Mouse (Mus musculus): ENCODE data around the gene Sebox. TPM values are rescaled to one million over a fixed set of nuclear protein-coding genes. Genes with fewer than 3 reads are reported as not detected.

Gene Sebox
- polyA plus RNA-seq (2014; fragmentation: Nextera tagmentation; extraction: Ambion mirVana) = not detected in 2 replicates

DNA sequence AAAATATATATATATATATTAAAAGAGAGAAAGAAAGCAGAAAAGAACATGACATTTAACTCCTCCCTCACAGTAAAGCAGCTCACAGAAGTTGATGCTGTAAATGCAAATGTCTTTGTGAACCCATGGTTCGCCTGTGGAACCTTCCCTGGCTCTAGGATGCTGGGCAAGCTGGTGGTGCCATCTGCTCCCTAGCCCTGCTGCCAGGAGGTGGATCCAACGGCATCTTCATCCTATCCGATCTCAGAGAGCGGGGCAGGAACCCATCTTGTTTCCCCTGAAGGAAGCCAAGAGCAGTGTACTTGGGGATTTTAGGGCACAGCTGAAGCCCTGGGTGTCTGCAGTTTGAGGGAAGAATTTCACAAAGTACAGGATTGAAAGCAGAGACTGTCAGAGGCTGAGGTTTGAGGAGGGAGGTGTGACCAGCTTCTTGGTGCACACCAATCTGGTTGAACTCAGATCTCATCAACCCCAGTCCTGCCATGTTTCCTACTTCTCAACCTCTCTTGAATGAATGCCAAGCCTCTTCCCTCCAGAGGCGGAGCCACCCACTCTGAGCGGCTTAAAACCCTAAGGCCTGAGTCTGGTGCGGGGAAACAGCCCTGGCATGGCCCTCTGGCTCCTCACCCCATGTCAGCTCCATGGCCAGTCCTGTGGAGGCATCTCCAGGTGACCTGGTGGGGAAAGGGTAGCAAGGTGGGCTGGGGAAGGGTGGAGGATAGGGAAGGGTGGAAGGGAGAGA, at the start of gene Sebox:
Sebox (plus strand) TSS at position 539 of the 742 bp plus-strand sequence.
- Histone ChIP-seq H3K4me3 (ENCODE audit: low read depth, low read length) (no peak within 1 kb of the TSS), H3K4me1 (replicated peaks; ENCODE audit: control insufficient read depth, insufficient read depth, low read length) (no peaks in the 10 kb centered on the region), H3K27ac (ENCODE audit: low read depth, low read length) (no peak within 1 kb of the TSS), H3K36me3 (ENCODE audit: control insufficient read depth, insufficient read depth, low read length) (peaks cover 5% of the 10 kb centered on the region), H3K4me2 (ENCODE audit: low read depth, low read length, severe bottlenecking) (no peak within 1 kb of the TSS), H3K9me3 (ENCODE audit: control insufficient read depth, low read length) (no peaks in the 10 kb centered on the region), H3K9ac (ENCODE audit: low read length) (no peak within 1 kb of the TSS), H3K27me3 (ENCODE audit: control insufficient read depth, insufficient read depth, low read length) (no peaks in the 10 kb centered on the region)
- no peak for DNase-seq (ENCODE audit: low spot score)
- whole genome bisulfite sequencing = 69% methylated on average over 7 of the region's 7 CpGs
- ATAC-seq (replicated peaks; ENCODE audit: low FRiP score) = no peak

DNA sequence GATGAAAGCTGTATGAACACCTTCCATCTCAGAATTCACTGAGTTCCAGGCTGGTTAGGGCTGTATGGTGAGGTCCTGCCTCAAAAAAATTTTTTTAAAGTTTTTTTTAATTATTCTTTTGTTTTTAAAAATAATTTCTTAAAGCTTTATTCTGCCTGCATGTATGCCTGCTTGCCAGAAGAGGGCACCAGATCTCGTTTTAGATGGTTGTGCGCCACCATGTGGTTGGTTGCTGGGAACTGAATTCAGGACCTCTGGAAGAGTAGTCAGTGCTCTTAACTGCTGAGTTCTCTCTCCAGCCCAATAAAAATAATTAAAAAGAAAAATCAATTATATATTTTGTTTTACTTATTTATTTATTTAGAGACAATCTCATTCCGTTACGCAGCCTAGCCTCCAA, 49.6 kb upstream of the Sebox start:
- Histone ChIP-seq H3K36me3 (ENCODE audit: control insufficient read depth, insufficient read depth, low read length) (no peaks in the 10 kb centered on the region), H3K4me2 (ENCODE audit: low read depth, low read length, severe bottlenecking) (no peak overlapping the region), H3K27me3 (ENCODE audit: control insufficient read depth, insufficient read depth, low read length) (no peaks in the 10 kb centered on the region), H3K4me1 (replicated peaks; ENCODE audit: control insufficient read depth, insufficient read depth, low read length) (no peaks in the 10 kb centered on the region), H3K9ac (ENCODE audit: low read length) (no peak overlapping the region), H3K9me3 (ENCODE audit: control insufficient read depth, low read length) (no peaks in the 10 kb centered on the region), H3K27ac (ENCODE audit: low read depth, low read length) (no peak overlapping the region), H3K4me3 (ENCODE audit: low read depth, low read length) (no peak overlapping the region)
- DNase-seq (ENCODE audit: low spot score) (peak; percentile 79), ATAC-seq (replicated peaks; ENCODE audit: low FRiP score) (no peak)
- 14% methylated on average over 4 of the region's 4 CpGs for WGBS

DNA sequence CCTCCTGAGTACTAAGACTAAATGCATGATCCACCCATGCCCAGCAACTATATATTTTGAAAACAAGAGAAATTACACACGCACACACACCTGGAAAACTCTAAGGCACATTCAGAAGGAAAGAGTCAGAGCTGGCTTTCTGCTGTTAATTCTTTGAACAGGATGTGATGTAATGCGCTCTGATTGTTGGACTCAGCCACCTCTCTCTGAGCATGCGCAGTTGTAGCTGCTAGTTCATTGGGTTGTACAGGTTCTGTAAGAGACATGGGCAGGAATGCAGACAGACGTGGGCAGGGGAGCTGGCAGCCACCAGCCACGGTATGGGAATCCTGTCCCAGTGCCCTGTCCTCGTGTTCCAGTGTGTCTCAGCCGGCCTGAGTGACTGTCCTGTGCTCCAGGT, 49.0 kb upstream of the Sebox start:
- Histone ChIP-seq H3K27ac (ENCODE audit: low read depth, low read length) (no peak overlapping the region), H3K36me3 (ENCODE audit: control insufficient read depth, insufficient read depth, low read length) (no peaks in the 10 kb centered on the region), H3K27me3 (ENCODE audit: control insufficient read depth, insufficient read depth, low read length) (no peaks in the 10 kb centered on the region), H3K4me1 (replicated peaks; ENCODE audit: control insufficient read depth, insufficient read depth, low read length) (no peaks in the 10 kb centered on the region), H3K4me3 (ENCODE audit: low read depth, low read length) (no peak overlapping the region), H3K4me2 (ENCODE audit: low read depth, low read length, severe bottlenecking) (no peak overlapping the region), H3K9me3 (ENCODE audit: control insufficient read depth, low read length) (no peaks in the 10 kb centered on the region), H3K9ac (ENCODE audit: low read length) (no peak overlapping the region)
- WGBS = 64% methylated on average over 7 of the region's 7 CpGs
- ATAC-seq (replicated peaks; ENCODE audit: low FRiP score) (no peak), DNase-seq (ENCODE audit: low spot score) (no peak)

DNA sequence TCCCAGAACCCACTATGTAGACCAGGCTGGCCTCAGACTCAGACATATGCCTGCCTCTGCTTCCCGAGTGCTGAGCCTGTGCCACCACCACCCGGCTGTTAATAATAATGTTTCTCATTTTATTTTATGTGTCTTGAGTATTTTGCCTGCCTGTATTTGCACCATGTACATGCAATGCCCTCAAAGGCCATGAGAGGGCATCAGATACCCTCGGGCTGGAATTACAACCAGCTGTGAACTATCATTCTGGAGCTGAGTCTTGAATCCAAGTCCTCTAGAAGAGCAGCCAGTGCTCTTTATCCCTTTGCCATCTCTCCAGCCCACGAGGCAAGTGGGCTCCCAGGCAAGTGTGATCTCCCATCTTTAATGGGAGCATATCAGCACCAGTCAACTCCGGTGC, 47.9 kb upstream of the Sebox start:
- H3K9me3 ChIP-seq (ENCODE audit: control insufficient read depth, low read length) = no peaks in the 10 kb centered on the region
- no peaks in the 10 kb centered on the region for H3K36me3 ChIP-seq (ENCODE audit: control insufficient read depth, insufficient read depth, low read length)
- no peak overlapping the region for H3K4me2 ChIP-seq (ENCODE audit: low read depth, low read length, severe bottlenecking)
- ATAC-seq (replicated peaks; ENCODE audit: low FRiP score) (no peak), DNase-seq (ENCODE audit: low spot score) (peak; percentile 60)
- H3K9ac ChIP-seq (ENCODE audit: low read length) = no peak overlapping the region
- H3K27ac ChIP-seq (ENCODE audit: low read depth, low read length) = no peak overlapping the region
- H3K4me1 ChIP-seq (replicated peaks; ENCODE audit: control insufficient read depth, insufficient read depth, low read length) = no peaks in the 10 kb centered on the region
- H3K4me3 ChIP-seq (ENCODE audit: low read depth, low read length) = no peak overlapping the region
- 54% methylated on average over 5 of the region's 5 CpGs for WGBS
- H3K27me3 ChIP-seq (ENCODE audit: control insufficient read depth, insufficient read depth, low read length) = no peaks in the 10 kb centered on the region

DNA sequence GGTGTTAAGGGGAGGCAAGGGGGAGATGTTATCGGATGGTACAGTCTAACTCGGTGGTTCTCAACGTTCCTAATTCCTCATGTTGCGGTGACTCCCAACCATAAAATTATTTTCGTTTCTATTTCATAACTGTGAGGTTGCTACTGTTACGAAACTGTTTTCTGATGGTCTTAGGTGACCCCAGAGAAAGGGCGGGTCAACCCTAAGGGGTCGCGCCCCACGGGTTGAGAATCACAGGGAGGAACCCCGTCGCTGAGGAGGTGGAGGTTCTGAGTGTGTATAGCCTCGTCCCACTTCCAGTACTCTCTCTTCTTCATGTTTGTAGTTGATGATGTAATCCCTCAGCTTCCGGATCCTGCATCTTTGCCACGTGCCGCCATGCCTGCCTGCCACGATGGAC, 44.5 kb upstream of the Sebox start:
- no peak for DNase-seq (ENCODE audit: low spot score)
- Histone ChIP-seq H3K27me3 (ENCODE audit: control insufficient read depth, insufficient read depth, low read length) (no peaks in the 10 kb centered on the region), H3K4me2 (ENCODE audit: low read depth, low read length, severe bottlenecking) (no peak overlapping the region), H3K9me3 (ENCODE audit: control insufficient read depth, low read length) (no peaks in the 10 kb centered on the region), H3K4me3 (ENCODE audit: low read depth, low read length) (no peak overlapping the region), H3K9ac (ENCODE audit: low read length) (no peak overlapping the region), H3K36me3 (ENCODE audit: control insufficient read depth, insufficient read depth, low read length) (no peaks in the 10 kb centered on the region), H3K27ac (ENCODE audit: low read depth, low read length) (no peak overlapping the region), H3K4me1 (replicated peaks; ENCODE audit: control insufficient read depth, insufficient read depth, low read length) (no peaks in the 10 kb centered on the region)
- ATAC-seq (replicated peaks; ENCODE audit: low FRiP score) = no peak
- WGBS = 84% methylated on average over 17 of the region's 17 CpGs

DNA sequence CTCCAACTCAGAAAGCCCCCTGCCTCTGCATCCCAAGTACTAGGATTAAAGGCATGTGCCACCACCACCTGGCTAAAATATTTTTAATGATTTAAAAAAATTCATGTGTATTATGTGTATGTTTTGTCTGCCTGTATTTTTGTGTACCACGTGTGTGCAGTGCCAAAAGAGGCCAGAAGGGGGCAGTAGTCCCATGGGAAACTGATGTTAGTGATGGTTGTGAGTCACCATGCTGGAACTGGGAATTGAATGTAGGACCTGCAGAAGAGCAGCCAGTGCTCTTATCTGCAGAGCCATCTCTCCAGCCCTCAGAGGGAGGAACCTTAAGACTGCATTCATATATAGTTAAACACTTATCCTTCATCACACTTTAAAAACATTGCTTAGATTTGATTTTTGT, 41.4 kb upstream of the Sebox start:
- Histone ChIP-seq H3K4me1 (replicated peaks; ENCODE audit: control insufficient read depth, insufficient read depth, low read length) (peaks cover 3% of the 10 kb centered on the region), H3K4me2 (ENCODE audit: low read depth, low read length, severe bottlenecking) (no peak overlapping the region), H3K9me3 (ENCODE audit: control insufficient read depth, low read length) (no peaks in the 10 kb centered on the region), H3K27me3 (ENCODE audit: control insufficient read depth, insufficient read depth, low read length) (no peaks in the 10 kb centered on the region), H3K4me3 (ENCODE audit: low read depth, low read length) (no peak overlapping the region), H3K27ac (ENCODE audit: low read depth, low read length) (no peak overlapping the region), H3K9ac (ENCODE audit: low read length) (no peak overlapping the region), H3K36me3 (ENCODE audit: control insufficient read depth, insufficient read depth, low read length) (no peaks in the 10 kb centered on the region)
- ATAC-seq (replicated peaks; ENCODE audit: low FRiP score) (no peak), DNase-seq (ENCODE audit: low spot score) (no peak)
- WGBS = 71% methylated on average over 1 of the region's 1 CpGs

DNA sequence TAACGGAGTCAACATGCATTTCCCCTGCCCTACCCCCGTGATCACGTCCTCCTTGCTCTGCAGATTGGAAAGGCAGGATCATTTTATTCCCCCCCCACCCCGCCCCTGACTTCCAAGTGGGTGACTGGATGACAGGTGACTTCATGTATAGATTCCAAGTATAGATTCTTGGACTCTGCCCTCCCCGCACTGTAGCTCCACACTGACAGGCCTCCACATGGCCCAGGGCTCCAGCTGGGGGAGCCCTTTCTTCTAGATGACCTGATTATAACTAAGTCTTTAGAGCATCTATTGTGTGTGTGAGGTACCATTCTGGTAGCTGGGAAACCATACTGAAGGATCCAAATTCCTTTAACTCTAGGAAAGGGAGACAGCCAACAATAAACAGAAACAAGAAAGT, 40.6 kb upstream of the Sebox start:
- 75% methylated on average over 5 of the region's 5 CpGs for WGBS
- DNase-seq (ENCODE audit: low spot score) (no peak), ATAC-seq (replicated peaks; ENCODE audit: low FRiP score) (no peak)
- H3K9ac ChIP-seq (ENCODE audit: low read length) = no peak overlapping the region
- no peak overlapping the region for H3K27ac ChIP-seq (ENCODE audit: low read depth, low read length)
- H3K4me2 ChIP-seq (ENCODE audit: low read depth, low read length, severe bottlenecking) = no peak overlapping the region
- H3K27me3 ChIP-seq (ENCODE audit: control insufficient read depth, insufficient read depth, low read length) = no peaks in the 10 kb centered on the region
- no peaks in the 10 kb centered on the region for H3K36me3 ChIP-seq (ENCODE audit: control insufficient read depth, insufficient read depth, low read length)
- no peak overlapping the region for H3K4me3 ChIP-seq (ENCODE audit: low read depth, low read length)
- peaks cover 3% of the 10 kb centered on the region for H3K4me1 ChIP-seq (replicated peaks; ENCODE audit: control insufficient read depth, insufficient read depth, low read length)
- H3K9me3 ChIP-seq (ENCODE audit: control insufficient read depth, low read length) = no peaks in the 10 kb centered on the region

DNA sequence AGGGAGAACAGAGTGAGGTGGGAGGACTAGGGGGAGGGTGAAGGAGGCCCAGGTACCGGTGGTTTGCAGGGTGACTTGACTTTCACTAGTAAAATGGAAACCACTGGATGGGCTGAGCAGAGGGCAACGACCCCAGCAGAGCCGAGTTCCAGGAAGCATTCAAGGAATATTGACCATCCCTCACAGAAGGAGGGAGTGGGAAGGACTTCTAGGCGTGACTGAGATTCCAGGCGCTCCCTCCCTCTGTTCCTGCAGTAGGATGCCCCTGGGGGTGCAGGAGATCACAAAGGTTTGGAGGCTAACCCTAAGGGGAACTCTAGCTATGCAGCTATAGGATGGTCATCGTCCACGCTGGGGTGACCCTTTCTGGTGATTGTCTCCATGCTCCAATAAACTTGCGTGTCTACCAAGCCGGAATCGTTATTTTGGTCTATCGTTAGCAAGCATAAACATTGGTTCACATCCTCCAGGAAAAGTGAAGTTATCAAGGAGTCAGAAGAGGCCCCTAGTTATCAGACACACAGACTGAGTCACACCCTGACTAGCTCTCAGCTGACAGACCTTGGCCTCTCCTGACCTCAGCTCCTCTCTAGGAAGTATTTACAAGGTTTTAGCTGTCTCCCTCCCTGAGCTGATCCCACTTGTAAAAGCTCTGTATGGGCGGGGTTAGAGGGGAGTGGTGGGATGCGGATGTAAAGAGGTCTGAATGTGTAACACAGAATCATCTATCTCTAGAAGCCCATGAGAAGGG, 39.8 kb upstream of the Sebox start:
- Histone ChIP-seq H3K27me3 (ENCODE audit: control insufficient read depth, insufficient read depth, low read length) (no peaks in the 10 kb centered on the region), H3K27ac (ENCODE audit: low read depth, low read length) (no peak overlapping the region), H3K4me1 (replicated peaks; ENCODE audit: control insufficient read depth, insufficient read depth, low read length) (peaks cover 3% of the 10 kb centered on the region), H3K4me3 (ENCODE audit: low read depth, low read length) (no peak overlapping the region), H3K4me2 (ENCODE audit: low read depth, low read length, severe bottlenecking) (no peak overlapping the region), H3K36me3 (ENCODE audit: control insufficient read depth, insufficient read depth, low read length) (no peaks in the 10 kb centered on the region), H3K9ac (ENCODE audit: low read length) (no peak overlapping the region), H3K9me3 (ENCODE audit: control insufficient read depth, low read length) (no peaks in the 10 kb centered on the region)
- DNase-seq (ENCODE audit: low spot score) (no peak), ATAC-seq (replicated peaks; ENCODE audit: low FRiP score) (no peak)
- 73% methylated on average over 13 of the region's 13 CpGs for WGBS
